Mouse (Mus musculus): ENCODE measurements around the gene Odf4. TPM values are rescaled to one million over a fixed set of nuclear protein-coding genes. Genes with fewer than 3 reads are reported as not detected.
A peak's percentile ranks its signal among the peaks of the same experiment; 100 is the strongest.

Odf4 gene
- polyA plus RNA-seq, 1 experiment from 2014 or later, result not detected

GRCm38 (mm10) chr11:68907251-68907650 is 19.6 kb downstream of the Odf4 start:
- no peaks in the 10 kb centered on the region for H3K27me3 ChIP-seq (ENCODE audit: insufficient read depth, low read length)
- H3K36me3 ChIP-seq (ENCODE audit: insufficient read depth), result peaks cover 47% of the 10 kb centered on the region
- H3K9me3 ChIP-seq (ENCODE audit: low read depth, low read length), result no peaks in the 10 kb centered on the region
- H3K27ac ChIP-seq (ENCODE audit: low read depth), result no peak overlapping the region; the same call in 1 of the 2 replicates
- H3K9ac ChIP-seq, result no peak overlapping the region
- DNase-seq, result no peak
- no peak overlapping the region for H3K4me3 ChIP-seq (ENCODE audit: low read depth, low read length)
- no peaks in the 10 kb centered on the region for H3K4me1 ChIP-seq (ENCODE audit: insufficient read depth)
- H3K4me2 ChIP-seq, result no peak overlapping the region
- no peak for TF ChIP-seq CTCF (IDR thresholded peaks at IDR 0.05; ENCODE audit: low read depth)
- WGBS, result 67% methylated on average over 3 of the region's 3 CpGs
- no peak for ATAC-seq (ENCODE audit: insufficient read depth)

DNA sequence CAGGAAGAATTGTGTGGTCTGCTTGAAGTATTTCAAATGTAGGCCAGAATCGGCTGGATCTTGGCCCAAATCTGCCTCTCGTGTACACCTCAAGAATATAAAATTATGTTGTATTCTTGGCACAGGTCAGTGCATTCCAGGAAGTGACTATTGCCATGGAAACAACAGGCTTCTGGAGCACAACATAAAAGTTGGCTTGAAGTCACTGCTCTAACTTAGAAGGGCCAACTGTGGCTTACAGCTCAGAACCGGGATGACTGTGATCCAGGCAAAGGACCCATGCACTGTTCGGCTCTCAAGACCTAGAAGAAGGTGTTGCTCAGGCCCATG is 20.5 kb downstream of the Odf4 start:
- DNase-seq, result peak; percentile 83
- ATAC-seq (ENCODE audit: insufficient read depth), result peak; percentile 64
- no peak overlapping the region; the same call in 1 of the 2 replicates for H3K27ac ChIP-seq (ENCODE audit: low read depth)

DNA sequence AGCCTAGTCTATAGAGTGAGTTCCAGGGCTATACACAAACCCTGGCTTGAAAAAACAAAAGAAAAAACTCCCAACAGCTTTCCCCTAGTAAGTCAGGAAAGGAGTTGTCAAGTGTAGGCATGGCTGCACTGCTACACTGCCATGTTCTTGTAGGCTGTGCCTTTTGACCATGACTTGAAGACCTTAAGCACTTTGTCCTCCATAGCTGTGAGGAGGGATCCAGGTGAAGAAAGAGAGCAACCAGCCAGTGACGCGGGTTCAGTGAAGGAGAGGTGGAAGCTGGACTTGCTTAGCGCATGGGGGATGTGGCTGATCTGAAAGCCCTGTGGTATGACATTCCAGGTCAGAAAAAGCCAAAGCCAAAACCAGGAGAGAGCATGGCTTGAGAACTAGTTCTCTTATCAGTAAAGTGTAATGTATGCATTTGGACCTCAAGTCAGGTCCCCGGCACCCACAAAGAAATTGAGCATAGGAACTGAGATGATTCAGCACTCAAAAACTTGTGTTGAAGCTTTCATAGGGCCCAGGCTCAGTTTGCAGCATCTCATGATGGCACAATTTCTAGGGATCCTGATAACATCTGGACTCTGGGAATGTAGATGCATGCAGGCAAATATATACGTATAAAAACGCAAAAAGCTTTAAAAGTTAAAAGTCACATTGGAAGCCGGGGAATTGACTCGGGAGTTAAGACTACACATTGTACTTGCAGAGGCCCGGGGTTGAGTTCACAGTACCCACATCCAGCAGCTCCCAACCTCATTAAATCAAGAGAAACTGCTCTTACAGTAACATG is 21.0 kb downstream of the Odf4 start:
- Histone ChIP-seq H3K27me3 (ENCODE audit: insufficient read depth, low read length) (no peaks in the 10 kb centered on the region), H3K36me3 (ENCODE audit: insufficient read depth) (peaks cover 47% of the 10 kb centered on the region), H3K9me3 (ENCODE audit: low read depth, low read length) (no peaks in the 10 kb centered on the region), H3K27ac (ENCODE audit: low read depth) (no peak overlapping the region; the same call in 1 of the 2 replicates), H3K9ac (no peak overlapping the region), H3K4me1 (ENCODE audit: insufficient read depth) (peaks cover 2% of the 10 kb centered on the region; the same call in 1 of the 2 replicates), H3K4me3 (ENCODE audit: low read depth, low read length) (no peak overlapping the region), H3K4me2 (no peak overlapping the region)
- ATAC-seq (ENCODE audit: insufficient read depth), result no peak
- DNase-seq, result no peak
- 81% methylated on average over 9 of the region's 9 CpGs for WGBS
- no peak for TF ChIP-seq CTCF (IDR thresholded peaks at IDR 0.05; ENCODE audit: low read depth)

More for the DNA sequence above, 20.5 kb downstream of the Odf4 start:
- Histone ChIP-seq H3K9ac (no peak overlapping the region), H3K4me1 (ENCODE audit: insufficient read depth) (no peaks in the 10 kb centered on the region), H3K36me3 (ENCODE audit: insufficient read depth) (peaks cover 47% of the 10 kb centered on the region), H3K4me2 (no peak overlapping the region), H3K9me3 (ENCODE audit: low read depth, low read length) (no peaks in the 10 kb centered on the region), H3K4me3 (ENCODE audit: low read depth, low read length) (no peak overlapping the region), H3K27me3 (ENCODE audit: insufficient read depth, low read length) (no peaks in the 10 kb centered on the region)
- TF ChIP-seq CTCF (IDR thresholded peaks at IDR 0.05; ENCODE audit: low read depth), result no peak
- 55% methylated on average over 4 of the region's 4 CpGs for WGBS

- no peak for TF ChIP-seq CTCF (IDR thresholded peaks at IDR 0.05; ENCODE audit: low read depth)
- Histone ChIP-seq H3K36me3 (ENCODE audit: insufficient read depth) (peaks cover 47% of the 10 kb centered on the region), H3K9me3 (ENCODE audit: low read depth, low read length) (no peaks in the 10 kb centered on the region), H3K4me3 (ENCODE audit: low read depth, low read length) (no peak overlapping the region), H3K27me3 (ENCODE audit: insufficient read depth, low read length) (no peaks in the 10 kb centered on the region), H3K9ac (no peak overlapping the region), H3K4me1 (ENCODE audit: insufficient read depth) (peaks cover 3% of the 10 kb centered on the region; the same call in 1 of the 2 replicates), H3K4me2 (no peak overlapping the region), H3K27ac (ENCODE audit: low read depth) (no peak overlapping the region)
- 90% methylated on average over 3 of the region's 3 CpGs for WGBS
- no peak for DNase-seq
- no peak for ATAC-seq (ENCODE audit: insufficient read depth)
These were observed 21.7 kb downstream of the Odf4 start for GRCm38 (mm10) chr11:68905138-68905531.

GRCm38 (mm10) chr11:68904375-68905137 is 22.3 kb downstream of the Odf4 start:
- Histone ChIP-seq H3K4me1 (ENCODE audit: insufficient read depth) (peaks cover 3% of the 10 kb centered on the region; the same call in 1 of the 2 replicates), H3K9me3 (ENCODE audit: low read depth, low read length) (no peaks in the 10 kb centered on the region), H3K4me3 (ENCODE audit: low read depth, low read length) (no peak overlapping the region), H3K4me2 (no peak overlapping the region), H3K27me3 (ENCODE audit: insufficient read depth, low read length) (no peaks in the 10 kb centered on the region), H3K36me3 (ENCODE audit: insufficient read depth) (peaks cover 47% of the 10 kb centered on the region), H3K9ac (no peak overlapping the region), H3K27ac (ENCODE audit: low read depth) (peak overlapping the region; percentile 24; the same call in 1 of the 2 replicates)
- 86% methylated on average over 8 of the region's 8 CpGs for WGBS
- TF ChIP-seq CTCF (IDR thresholded peaks at IDR 0.05; ENCODE audit: low read depth), result peak; percentile 67
- ATAC-seq (ENCODE audit: insufficient read depth) (no peak), DNase-seq (peak; percentile 92)

DNA sequence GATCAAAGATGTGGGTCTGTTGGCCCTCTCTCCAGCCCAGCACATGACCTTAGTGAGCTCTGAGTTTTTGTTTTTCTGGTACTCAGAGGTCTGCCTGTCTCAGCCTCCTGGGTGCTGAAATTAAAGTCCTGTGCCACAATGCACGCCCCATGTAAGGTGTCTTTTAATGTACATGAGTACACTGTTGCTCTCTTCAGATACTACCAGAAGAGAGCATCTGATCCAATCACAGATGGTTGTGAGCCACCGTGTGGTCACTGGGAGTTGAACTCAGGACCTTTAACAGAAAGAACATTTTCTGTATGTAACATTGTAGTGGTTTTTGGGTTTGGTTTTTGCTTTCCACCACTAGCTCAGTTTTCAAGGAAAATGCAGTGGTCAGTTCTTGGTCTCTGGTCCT is 23.1 kb downstream of the Odf4 start:
- no peak overlapping the region for H3K9ac ChIP-seq
- WGBS, result 89% methylated on average over 2 of the region's 2 CpGs
- no peak for ATAC-seq (ENCODE audit: insufficient read depth)
- H3K4me1 ChIP-seq (ENCODE audit: insufficient read depth), result peaks cover 3% of the 10 kb centered on the region; the same call in 1 of the 2 replicates
- no peak overlapping the region for H3K27ac ChIP-seq (ENCODE audit: low read depth)
- no peak for DNase-seq
- peaks cover 47% of the 10 kb centered on the region for H3K36me3 ChIP-seq (ENCODE audit: insufficient read depth)
- no peak overlapping the region for H3K4me2 ChIP-seq
- H3K4me3 ChIP-seq (ENCODE audit: low read depth, low read length), result no peak overlapping the region
- TF ChIP-seq CTCF (IDR thresholded peaks at IDR 0.05; ENCODE audit: low read depth), result no peak
- H3K27me3 ChIP-seq (ENCODE audit: insufficient read depth, low read length), result no peaks in the 10 kb centered on the region
- no peaks in the 10 kb centered on the region for H3K9me3 ChIP-seq (ENCODE audit: low read depth, low read length)

GRCm38 (mm10) chr11:68902823-68903222 is 24.1 kb downstream of the Odf4 start:
- H3K27me3 ChIP-seq (ENCODE audit: insufficient read depth, low read length), result no peaks in the 10 kb centered on the region
- 69% methylated on average over 5 of the region's 5 CpGs for WGBS
- ATAC-seq (ENCODE audit: insufficient read depth) (no peak), DNase-seq (no peak)
- H3K4me3 ChIP-seq (ENCODE audit: low read depth, low read length), result peak overlapping the region; percentile 96
- peak overlapping the region; percentile 88; the same call in 1 of the 2 replicates for H3K27ac ChIP-seq (ENCODE audit: low read depth)
- H3K4me1 ChIP-seq (ENCODE audit: insufficient read depth), result peaks cover 3% of the 10 kb centered on the region; the same call in 1 of the 2 replicates
- no peaks in the 10 kb centered on the region for H3K9me3 ChIP-seq (ENCODE audit: low read depth, low read length)
- H3K36me3 ChIP-seq (ENCODE audit: insufficient read depth), result peaks cover 47% of the 10 kb centered on the region
- TF ChIP-seq CTCF (IDR thresholded peaks at IDR 0.05; ENCODE audit: low read depth), result no peak
- H3K4me2 ChIP-seq, result peak overlapping the region; percentile 79
- H3K9ac ChIP-seq, result peak overlapping the region; percentile 99
